Mouse (Mus musculus) kidney, adult 2 months (tissue): ENCODE data around the gene Mthfsd.

Source experiments
- CTCF ChIP-seq: fragments of 200-500 bp; conservative IDR thresholded peaks from 2 replicates; pipeline ENCODE4 v1.5.1; 2011; ENCODE audit warnings: low read depth, mild to moderate bottlenecking, control low read depth, low read length, moderate library complexity, mixed read lengths; ENCODE audit not compliant: insufficient read depth, insufficient read length
- POLR2A ChIP-seq: fragments of 200-500 bp; IDR thresholded peaks from one replicate; pipeline ENCODE4 v1.6.1; 2011; ENCODE audit warnings: low read depth, low read length, control low read depth

DNA sequence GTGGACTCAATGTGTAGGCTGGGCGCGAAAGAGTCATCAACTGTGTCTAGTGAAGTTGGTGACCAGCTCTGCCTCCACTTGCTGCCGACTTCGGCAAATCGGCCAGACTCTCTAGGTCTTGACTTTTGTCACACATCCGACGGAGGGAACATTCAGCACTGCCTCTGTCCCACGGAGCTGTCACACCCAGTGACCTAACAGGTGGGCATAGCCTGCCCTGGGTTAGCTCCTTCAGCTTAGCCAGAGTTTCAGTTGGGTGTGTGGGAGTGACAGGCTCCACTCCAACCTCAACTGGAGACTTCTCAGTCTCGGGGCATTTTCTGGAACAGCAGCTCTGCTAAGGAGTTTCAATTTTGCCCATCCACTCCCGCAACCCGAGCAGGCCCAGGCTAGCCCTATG, 26.3 kb upstream of the Mthfsd start:
- TF ChIP-seq CTCF (no peak), POLR2A (no peak)
